Mouse (Mus musculus): Measurements from ENCODE around the gene Vezf1.

The Vezf1 gene

DNA sequence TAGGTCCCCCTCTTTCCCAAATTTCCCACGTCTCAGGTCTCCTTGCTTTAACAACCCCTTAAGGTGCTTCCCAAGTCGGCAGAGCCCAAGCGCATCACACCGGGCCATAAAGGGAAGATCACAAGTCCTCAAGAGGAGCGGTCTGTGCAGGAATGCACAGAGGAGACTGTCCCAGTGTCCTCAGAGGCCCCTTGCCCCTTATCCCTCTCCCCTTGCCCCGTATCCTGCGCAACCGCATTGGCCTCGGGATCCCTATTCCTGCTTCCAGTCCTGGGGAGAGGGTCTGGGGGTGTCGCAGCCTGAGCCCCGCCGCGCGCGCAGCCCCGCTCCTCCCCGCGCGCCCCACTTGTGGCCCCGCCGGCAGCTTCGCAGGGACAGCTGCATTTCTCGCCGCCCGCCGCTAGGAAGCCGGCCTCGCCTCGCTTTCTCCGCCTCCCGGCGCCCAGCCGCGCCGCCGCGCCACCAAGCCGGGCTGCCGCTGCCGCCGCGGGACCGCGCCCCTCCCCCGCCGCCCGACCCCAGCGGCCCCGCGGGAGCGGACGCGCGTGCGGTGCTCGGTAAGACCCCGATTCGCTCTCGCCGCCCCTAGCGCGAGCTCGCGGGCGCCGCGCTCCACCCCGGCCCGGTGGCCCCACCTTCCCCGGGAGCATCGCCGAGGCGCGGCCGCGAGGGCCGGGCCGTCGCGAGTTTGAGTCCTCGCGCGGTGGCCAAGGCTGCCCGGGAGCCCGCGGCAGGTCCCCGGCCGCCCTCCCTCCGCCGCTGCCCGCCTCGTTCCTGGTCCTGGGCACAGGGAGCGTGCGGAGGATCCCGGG, 30.9 kb downstream of the Vezf1 start:
- no peak for DNase-seq (ENCODE audit: low spot score)

- DNase-seq (ENCODE audit: low spot score) = no peak
Measured at GRCm38 (mm10) chr11:88099599-88100023, 31.5 kb downstream of the Vezf1 start.

- DNase-seq (ENCODE audit: low spot score) = no peak
Measured at GRCm38 (mm10) chr11:88100170-88100569, 32.1 kb downstream of the Vezf1 start.

DNA sequence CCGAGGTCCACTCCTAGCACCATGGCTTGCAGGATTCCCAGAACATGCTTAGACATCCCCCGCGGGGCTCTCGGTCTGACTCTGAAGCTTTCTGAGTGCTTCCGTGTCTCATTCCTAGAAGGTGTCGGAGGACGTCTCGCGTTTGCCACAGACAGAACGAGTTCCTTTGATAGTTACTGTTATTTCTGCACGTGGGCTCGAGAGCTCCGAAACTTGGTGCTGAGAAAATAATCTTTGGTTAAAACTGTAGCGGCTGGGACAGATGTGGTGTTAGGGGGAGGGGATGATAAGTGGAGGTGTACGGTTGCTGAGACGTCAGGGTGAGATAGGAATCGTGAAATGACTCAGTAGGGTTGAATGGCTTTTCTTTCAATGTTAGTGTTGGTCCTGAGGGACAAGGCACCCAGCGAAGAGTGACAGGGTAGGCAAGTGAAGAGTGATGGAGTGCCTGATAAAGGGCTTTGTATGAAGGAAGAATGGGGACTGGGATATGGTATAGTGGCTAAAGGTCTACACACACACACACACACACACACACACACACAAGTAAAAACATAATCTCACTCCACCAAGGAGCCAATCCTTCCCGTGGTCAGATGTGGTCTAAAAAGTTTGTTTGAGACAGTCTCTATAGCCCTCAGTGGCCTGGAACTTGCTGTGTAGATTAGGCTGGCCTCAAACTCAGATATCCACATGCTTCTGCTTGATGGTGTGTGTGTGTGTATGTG, 35.3 kb downstream of the Vezf1 start:
- DNase-seq (ENCODE audit: low spot score) = no peak

DNA sequence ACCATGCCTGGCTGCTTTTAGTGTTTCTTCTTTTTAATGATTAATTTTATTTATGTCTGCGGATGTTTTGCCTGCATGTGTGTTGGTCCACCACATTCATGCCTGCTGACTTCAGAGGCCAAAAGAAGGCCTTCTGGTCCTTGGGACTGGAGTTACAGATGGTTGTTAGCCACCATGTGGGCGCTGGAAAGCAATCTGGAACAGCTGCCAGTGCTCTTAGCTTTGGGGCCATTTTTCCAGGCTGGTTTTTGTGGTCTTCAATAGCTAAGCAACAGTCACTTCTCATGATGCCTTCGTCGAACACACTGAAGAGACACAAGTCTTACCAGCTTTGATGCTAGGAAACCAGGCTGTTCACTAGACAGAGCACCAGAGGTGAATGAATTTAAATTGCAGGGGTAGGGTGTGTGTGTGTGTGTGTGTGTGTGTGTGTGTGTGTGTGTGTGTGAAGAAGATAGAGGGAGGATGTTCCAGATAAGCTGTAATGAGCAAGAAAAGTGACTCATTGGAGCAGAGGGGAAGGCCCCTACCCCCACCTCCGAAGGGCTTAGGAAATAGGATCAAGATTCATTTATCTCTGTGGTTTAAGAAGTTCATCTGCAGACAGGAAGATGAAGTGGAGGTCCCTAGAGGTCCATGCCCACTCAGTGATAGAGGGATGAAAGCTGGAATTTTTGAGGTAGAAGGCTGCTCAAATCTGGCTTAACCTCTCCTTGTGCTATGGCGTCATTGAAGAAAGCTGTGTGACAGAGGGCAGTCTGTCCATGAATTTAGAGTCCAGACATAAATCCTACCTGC, 37.6 kb downstream of the Vezf1 start:
- no peak for DNase-seq (ENCODE audit: low spot score)

DNA sequence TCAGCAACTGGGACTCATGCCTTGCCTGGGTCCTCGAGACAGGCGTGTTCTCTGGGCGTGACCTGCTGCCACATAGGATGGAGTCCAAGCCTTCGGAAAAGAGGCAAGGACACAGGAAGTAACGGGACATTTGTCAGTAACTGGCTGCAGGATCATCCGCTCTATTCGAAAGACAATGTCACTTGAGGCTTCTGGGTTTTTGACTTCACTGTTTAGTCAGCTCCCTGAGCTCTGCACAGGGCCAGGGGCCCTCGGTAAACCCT, 38.1 kb downstream of the Vezf1 start:
- DNase-seq (ENCODE audit: low spot score) = no peak

DNA sequence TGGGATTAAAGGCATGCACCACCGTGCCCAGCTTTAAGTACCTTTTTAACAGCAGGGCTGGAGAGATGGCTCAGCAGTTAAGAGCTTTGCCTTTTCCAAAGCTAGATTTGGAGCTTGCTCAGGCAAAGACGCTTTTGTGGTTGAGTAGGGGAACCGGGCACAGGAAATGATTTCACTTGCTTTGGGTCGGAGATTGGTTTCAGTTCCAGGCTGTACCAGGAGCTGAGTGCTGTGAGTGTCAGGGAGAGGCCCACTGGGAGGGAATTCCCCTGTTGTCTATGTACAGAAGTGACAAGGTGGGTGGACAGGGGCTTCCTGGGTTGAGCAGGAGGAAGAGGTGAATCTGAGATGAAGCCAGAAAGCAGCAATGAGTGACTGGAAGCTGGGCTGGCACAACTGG, 39.3 kb downstream of the Vezf1 start:
- no peak for DNase-seq (ENCODE audit: low spot score)

- DNase-seq (ENCODE audit: low spot score) = no peak
Measured at GRCm38 (mm10) chr11:88110031-88110594, 42.0 kb downstream of the Vezf1 start.

DNA sequence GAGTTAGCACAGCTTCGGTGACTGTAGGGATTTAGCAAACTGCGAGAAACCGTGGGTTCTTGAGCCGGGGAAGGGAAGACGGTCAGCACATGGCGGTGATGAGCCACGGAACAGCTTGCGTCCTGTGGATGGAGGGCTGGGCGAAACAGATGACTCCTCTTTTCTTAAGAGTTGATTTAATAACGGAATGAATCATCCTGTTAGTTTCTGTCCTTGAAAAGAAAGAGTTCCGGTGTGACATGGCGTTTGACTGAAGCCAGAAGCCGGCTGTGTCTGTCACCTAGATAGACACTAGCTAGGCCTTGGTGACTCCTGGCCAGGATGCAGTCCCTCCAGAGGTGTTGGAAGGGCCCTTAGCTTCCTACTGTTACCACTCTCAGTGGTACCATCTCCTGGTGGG, 44.0 kb downstream of the Vezf1 start:
- DNase-seq (ENCODE audit: low spot score) = no peak

GRCm38 (mm10) chr11:88112677-88113333, 44.7 kb downstream of the Vezf1 start:
- DNase-seq (ENCODE audit: low spot score) = no peak

- no peak for DNase-seq (ENCODE audit: low spot score)
Measured at GRCm38 (mm10) chr11:88113543-88114271, 45.6 kb downstream of the Vezf1 start.

- no peak for DNase-seq (ENCODE audit: low spot score)
Measured at GRCm38 (mm10) chr11:88114871-88115301, 46.8 kb downstream of the Vezf1 start.

- DNase-seq (ENCODE audit: low spot score) = no peak
Measured at GRCm38 (mm10) chr11:88116568-88116967, 48.5 kb downstream of the Vezf1 start.

- no peak for DNase-seq (ENCODE audit: low spot score)
Measured at GRCm38 (mm10) chr11:88117356-88118090, 49.4 kb downstream of the Vezf1 start.

DNA sequence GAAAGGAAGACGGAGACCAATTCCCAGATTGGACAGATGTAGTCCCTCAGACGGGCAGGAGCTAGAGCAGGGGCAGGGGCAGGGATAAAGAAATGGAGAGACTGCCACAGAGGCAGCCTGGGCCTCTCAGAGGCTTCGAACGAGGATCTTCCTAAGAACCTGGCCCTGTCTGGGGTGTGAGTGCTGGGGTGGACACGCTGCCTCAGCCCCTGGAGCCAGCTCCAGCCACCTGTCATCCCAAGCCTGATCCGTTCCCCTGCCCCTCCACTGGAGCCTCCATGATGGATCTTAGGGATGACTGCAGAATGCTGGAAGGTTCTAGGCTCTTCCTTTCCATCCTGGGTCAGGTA, 50.0 kb downstream of the Vezf1 start:
- DNase-seq (ENCODE audit: low spot score) = no peak

DNA sequence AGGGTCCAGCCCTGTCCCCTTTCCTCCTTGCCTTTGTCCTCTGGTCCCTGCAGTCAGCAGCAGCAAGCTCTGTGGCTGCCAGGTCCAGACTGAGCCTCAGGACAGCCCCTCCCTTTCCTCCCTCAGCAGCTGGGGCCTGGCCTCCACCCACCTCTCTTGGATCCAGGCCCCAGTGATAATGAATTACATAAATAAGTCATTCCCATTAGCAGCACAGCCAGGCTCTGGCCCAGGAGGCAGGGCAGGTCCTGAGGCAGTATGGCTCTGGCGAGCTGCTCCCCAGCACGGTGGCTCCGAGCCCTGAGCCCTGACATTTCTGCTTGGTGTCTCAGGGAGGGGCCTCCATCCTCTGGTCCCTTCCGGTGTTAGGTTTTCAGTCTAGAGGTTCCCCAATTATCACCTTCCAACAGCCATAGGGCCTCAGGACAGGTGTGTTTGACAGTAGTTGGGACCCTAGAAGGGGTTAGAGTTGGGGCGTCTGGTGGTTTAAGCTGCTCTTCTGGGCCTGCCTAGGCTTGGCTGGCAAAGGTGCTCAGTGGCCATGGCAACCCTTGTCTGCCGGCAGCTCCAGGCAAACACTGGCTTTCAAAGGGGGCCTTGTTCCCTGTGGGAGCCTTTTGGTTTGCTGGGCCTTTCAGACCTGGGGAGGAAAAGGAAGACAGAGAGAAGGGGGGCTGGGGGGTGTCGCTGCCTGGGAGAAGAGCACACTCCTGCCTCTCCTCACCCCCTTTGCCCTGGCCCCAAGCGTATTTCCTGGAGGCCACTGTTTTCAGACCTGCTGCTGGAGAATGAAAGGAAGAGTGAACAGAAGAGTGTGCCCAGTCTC, 51.0 kb downstream of the Vezf1 start:
- no peak for DNase-seq (ENCODE audit: low spot score)

GRCm38 (mm10) chr11:88122545-88122944, 54.5 kb downstream of the Vezf1 start:
- DNase-seq (ENCODE audit: low spot score) = no peak

GRCm38 (mm10) chr11:88123021-88123420, 54.9 kb downstream of the Vezf1 start:
- no peak for DNase-seq (ENCODE audit: low spot score)

GRCm38 (mm10) chr11:88123731-88124130, 55.7 kb downstream of the Vezf1 start:
- no peak for DNase-seq (ENCODE audit: low spot score)

DNA sequence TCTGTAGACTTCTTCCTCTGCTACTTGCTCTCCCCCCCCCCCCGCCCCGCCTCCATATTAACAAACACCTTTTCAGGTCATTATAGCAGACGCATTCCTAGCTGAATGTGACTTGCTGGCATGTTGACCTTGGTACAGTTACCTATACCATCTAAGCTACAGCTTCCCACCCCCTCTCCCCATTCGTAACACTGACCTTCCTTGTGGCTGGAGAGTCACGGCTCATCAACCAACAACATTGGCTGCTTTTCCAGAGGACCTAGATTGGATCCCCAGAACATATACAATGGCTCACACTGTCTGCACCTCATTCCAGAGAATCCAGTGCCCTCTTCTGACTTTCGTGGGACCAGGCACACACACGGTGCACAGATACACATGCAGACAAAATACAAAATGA, 57.4 kb downstream of the Vezf1 start:
- no peak for DNase-seq (ENCODE audit: low spot score)
